Mouse (Mus musculus) bone marrow, adult 2 months (tissue): ENCODE data around the gene Cul4a.

Source experiments
- CTCF ChIP-seq: fragments of 200-500 bp; IDR thresholded peaks from 2 replicates; pipeline ENCODE4 v1.5.1; 2011; ENCODE audit warnings: low read length, control low read depth; ENCODE audit not compliant: control insufficient read depth, insufficient read depth
- POLR2A ChIP-seq: fragments of 200-500 bp; IDR thresholded peaks from 2 replicates; pipeline ENCODE4 v1.6.1; 2011; ENCODE audit warnings: low read depth, mild to moderate bottlenecking, control low read depth, low read length, borderline replicate concordance; ENCODE audit not compliant: control insufficient read depth

GRCm38 (mm10) chr8:13160691-13161090 lies 55.3 kb downstream of the Cul4a start:
- no peak for TF ChIP-seq CTCF
- no peak for TF ChIP-seq POLR2A
